Mouse (Mus musculus) kidney, adult 2 months (tissue): Measurements from ENCODE around the gene Pip4k2c. TPM values are rescaled to one million over a fixed set of nuclear protein-coding genes. Genes with fewer than 3 reads are reported as not detected.
A peak's percentile ranks its signal among the peaks of the same experiment; 100 is the strongest.

ENCODE experiments used
- DNase-seq: peaks from one replicate; pipeline ENCODE4 v3.0.0; 2021
- H3K27ac ChIP-seq: fragments of 200-500 bp; 2 replicates; pipeline ENCODE4 v1.5.1; 2012; ENCODE audit warnings: low read depth, low read length, control low read depth, inconsistent platforms; ENCODE audit not compliant: insufficient read depth
- H3K27me3 ChIP-seq: fragments of 200-500 bp; replicated peaks from 2 replicates; pipeline ENCODE4 v1.6.1; 2012; ENCODE audit warnings: mild to moderate bottlenecking, moderate library complexity, low read length, inconsistent platforms; ENCODE audit not compliant: control insufficient read depth, insufficient read depth
- H3K36me3 ChIP-seq: fragments of 200-500 bp; 2 replicates; pipeline ENCODE4 v1.6.1; 2012; ENCODE audit warnings: mild to moderate bottlenecking, moderate library complexity, low read length, inconsistent platforms; ENCODE audit not compliant: control insufficient read depth, insufficient read depth
- H3K4me1 ChIP-seq: fragments of 200-500 bp; 2 replicates; pipeline ENCODE4 v1.6.1; 2011; ENCODE audit warnings: low read length; ENCODE audit not compliant: control insufficient read depth, insufficient read depth
- H3K4me3 ChIP-seq: fragments of 200-500 bp; 2 replicates; pipeline ENCODE4 v1.5.1; 2011; ENCODE audit warnings: mild to moderate bottlenecking, low read depth, low read length, control low read depth; ENCODE audit not compliant: insufficient read depth
- CTCF ChIP-seq: fragments of 200-500 bp; conservative IDR thresholded peaks from 2 replicates; pipeline ENCODE4 v1.5.1; 2011; ENCODE audit warnings: low read depth, mild to moderate bottlenecking, control low read depth, low read length, moderate library complexity, mixed read lengths; ENCODE audit not compliant: insufficient read depth, insufficient read length
- POLR2A ChIP-seq: fragments of 200-500 bp; IDR thresholded peaks from one replicate; pipeline ENCODE4 v1.6.1; 2011; ENCODE audit warnings: low read depth, low read length, control low read depth
- WGBS: fragments of 180-500 bp; shearing (Covaris S2); methylation state at CpG from one replicate; pipeline ENCODE4 v1.1.7; 2018; 5-methylcytosine and 5-hydroxymethylcytosine counted together
- polyA plus RNA-seq: library from polyadenylated mRNA; depleted of rRNA; stranded (reverse); fragments of >200 nt; gene quantifications from 2 replicates; pipeline ENCODE4 v1.2.3, GENCODE M21; 2012

Gene Pip4k2c
- polyA plus RNA-seq, 1 experiment = 116 TPM

DNA sequence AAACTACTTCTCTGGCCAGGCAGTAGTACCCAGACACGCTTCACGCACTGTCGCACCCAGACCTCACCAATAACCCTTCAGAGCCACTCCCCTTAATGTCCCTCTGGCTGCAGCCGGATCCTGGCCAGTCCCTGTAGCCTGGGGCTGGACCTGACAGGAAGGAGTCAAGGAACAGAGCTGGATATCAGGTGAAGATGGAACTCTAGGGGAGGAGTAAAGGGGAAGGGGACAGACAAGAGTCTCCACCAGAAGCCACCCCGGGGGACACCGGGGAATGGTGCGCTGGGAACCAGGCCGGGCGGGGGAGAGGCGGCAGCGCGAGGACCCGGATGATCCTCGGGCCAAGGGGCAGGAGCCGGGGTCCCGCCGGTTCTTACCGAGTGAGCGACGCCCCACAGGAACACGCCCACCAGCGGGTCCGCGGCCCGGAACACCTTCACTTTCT lies 402 bp downstream of the Pip4k2c start:
- WGBS = under 1% methylated on average over 25 of the region's 25 CpGs
- no peak for TF ChIP-seq POLR2A
- no peak for TF ChIP-seq CTCF
- Histone ChIP-seq H3K4me1 (peaks cover 8% of the 10 kb centered on the region; the same call in 1 of the 2 replicates), H3K27ac (peak overlapping the region; percentile 77), H3K27me3 (no peaks in the 10 kb centered on the region), H3K36me3 (no peaks in the 10 kb centered on the region), H3K4me3 (peak overlapping the region; percentile 59)
- DNase-seq = peak; percentile 94

DNA sequence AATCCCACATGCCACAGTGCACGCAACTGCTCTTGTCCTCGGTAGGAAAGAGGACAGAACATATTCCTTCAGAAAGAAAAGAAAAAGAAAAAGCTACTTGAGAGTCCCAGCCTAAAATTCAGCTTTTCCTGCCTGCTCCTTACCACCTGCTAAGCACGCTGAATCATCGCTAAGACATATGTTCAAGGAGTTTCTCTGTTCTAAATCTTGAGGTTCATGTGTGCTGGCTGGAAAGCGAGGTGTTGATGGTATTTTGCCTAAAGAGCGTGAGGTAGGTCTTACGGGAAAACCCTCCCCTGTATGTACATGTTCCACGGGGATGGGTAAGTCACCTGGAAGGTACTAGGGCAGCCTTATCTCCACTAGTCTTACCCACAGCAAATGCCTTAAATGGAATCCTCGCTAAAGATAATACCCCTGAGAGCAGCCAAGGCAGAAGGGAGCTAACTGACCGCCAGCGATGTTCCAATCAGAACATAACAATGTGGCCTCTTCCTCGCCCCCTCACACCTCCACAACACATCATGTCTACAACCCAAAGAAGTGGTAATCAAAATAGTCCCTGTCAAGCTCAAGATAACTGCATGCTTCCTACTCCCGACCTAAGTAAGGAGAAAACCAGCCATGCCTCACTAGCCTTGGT lies 1.3 kb downstream of the Pip4k2c start:
- H3K4me3 ChIP-seq = peak overlapping the region; percentile 59
- 72% methylated on average over 13 of the region's 13 CpGs for whole genome bisulfite sequencing
- TF ChIP-seq CTCF (no peak), POLR2A (no peak)
- peak overlapping the region; percentile 77 for H3K27ac ChIP-seq
- no peaks in the 10 kb centered on the region for H3K36me3 ChIP-seq
- DNase-seq = no peak
- H3K4me1 ChIP-seq = peaks cover 8% of the 10 kb centered on the region; the same call in 1 of the 2 replicates
- no peaks in the 10 kb centered on the region for H3K27me3 ChIP-seq

DNA sequence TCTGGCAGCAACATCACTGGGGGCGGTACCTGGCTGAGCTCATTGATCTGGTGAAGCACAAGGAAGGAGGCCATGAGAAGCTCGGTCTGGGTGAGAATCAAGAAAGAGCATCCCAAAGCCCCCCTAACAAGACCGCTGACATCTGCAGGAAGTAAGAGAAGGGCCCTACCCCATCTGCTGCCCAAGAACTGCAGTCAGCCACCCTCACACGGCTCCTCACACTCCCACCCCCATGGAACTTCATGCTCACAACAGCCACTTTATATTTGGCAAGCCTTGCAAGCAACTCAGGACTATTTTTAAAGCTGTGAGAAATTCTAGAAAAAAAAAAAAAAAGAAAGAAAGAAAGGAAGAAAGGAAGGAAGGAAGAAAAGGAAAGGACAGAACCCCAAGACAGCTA lies 2.5 kb downstream of the Pip4k2c start:
- TF ChIP-seq CTCF (no peak), POLR2A (no peak)
- WGBS = 67% methylated on average over 4 of the region's 4 CpGs
- Histone ChIP-seq H3K4me3 (no peak overlapping the region), H3K27me3 (no peaks in the 10 kb centered on the region), H3K36me3 (peaks cover 1% of the 10 kb centered on the region; the same call in 1 of the 2 replicates), H3K4me1 (peaks cover 8% of the 10 kb centered on the region; the same call in 1 of the 2 replicates), H3K27ac (no peak overlapping the region)
- DNase-seq = no peak

DNA sequence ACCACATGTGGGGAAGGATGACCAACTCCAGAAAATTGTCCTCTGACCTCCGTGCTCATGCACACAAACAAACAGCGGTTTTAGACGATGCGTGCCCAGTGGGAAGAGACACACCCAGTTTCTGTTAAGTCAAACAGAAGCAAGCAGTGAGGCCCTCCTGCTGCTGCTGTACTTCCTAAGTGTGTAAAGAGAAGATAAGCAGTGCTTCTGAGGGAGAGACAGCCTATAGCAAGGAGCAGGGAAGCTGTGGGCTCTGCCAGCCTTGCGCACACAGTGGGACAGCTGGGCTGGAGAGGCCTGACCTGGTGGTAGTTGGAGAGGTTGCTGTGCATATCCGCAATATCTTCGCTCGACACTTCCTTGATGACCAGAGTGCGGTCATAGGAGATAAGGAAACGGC lies 6.0 kb downstream of the Pip4k2c start:
- Histone ChIP-seq H3K4me3 (no peak overlapping the region), H3K4me1 (peaks cover 5% of the 10 kb centered on the region; the same call in 1 of the 2 replicates), H3K27ac (no peak overlapping the region), H3K27me3 (no peaks in the 10 kb centered on the region), H3K36me3 (peaks cover 3% of the 10 kb centered on the region)
- no peak for DNase-seq
- no peak for TF ChIP-seq POLR2A
- 81% methylated on average over 10 of the region's 10 CpGs for WGBS

DNA sequence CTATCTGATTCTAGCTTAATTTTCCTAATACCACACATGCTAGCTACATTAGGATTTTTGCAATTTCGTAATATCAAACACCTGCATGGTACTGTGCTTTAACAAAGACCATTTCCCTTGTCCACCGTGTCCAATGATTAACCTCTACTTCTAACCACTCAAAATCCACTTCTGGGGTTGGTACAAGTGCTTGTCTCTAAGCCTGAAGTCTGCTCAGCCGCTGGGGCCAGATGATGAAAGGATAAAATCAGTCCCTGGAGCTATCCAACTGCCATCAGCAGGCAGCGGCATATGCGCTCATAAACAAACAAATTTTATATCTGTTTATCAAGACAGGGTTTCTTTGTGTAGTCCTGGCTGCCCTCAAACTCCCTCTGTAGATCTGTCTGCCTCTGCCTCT lies 6.8 kb downstream of the Pip4k2c start:
- DNase-seq = no peak
- H3K27me3 ChIP-seq = no peaks in the 10 kb centered on the region
- no peak overlapping the region for H3K4me3 ChIP-seq
- no peaks in the 10 kb centered on the region for H3K4me1 ChIP-seq
- no peak overlapping the region for H3K27ac ChIP-seq
- H3K36me3 ChIP-seq = peaks cover 3% of the 10 kb centered on the region
- TF ChIP-seq POLR2A (no peak), CTCF (no peak)
- 85% methylated on average over 5 of the region's 5 CpGs for WGBS

DNA sequence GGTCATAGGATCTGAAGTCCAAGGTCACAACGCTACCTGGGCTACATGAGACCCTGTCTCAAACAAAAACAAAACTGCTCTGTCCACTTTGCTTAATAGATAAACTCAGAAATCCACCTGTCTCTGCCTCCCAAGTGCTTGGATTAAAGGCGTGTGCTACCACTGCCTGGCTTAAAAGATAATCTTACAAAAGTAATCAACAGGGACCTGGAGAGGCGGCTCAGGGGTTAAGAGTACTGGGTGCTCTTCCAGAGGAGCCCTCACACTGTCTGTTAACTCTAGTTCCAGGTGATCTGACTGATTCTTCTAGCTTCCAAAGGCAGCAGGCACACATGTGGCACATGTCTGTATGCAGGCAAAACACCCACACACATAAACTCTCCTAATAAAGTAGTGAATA lies 8.3 kb downstream of the Pip4k2c start:
- 88% methylated on average over 3 of the region's 3 CpGs for WGBS
- TF ChIP-seq CTCF (no peak), POLR2A (no peak)
- Histone ChIP-seq H3K4me3 (no peak overlapping the region), H3K27me3 (no peaks in the 10 kb centered on the region), H3K27ac (no peak overlapping the region), H3K4me1 (peaks cover 5% of the 10 kb centered on the region; the same call in 1 of the 2 replicates), H3K36me3 (peaks cover 3% of the 10 kb centered on the region)
- no peak for DNase-seq

DNA sequence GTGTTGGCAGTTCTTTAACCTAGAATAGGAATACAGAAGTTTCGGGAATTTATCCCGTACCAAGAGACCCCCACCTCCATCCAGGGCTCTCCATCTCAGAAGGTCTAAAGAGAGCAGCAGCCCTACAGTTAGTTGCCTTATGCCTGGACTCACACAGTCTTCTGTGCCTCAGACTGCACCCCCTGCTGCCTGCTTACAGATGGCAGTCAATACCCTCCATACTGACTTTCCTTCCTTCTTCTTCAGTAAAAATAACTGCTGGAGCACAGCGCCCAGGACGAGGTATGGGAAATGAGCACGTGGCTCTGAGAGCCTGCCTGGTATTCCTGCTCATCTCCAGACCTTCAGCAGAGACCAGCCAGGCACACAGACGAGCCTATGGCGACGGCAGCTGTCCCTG lies 11.1 kb downstream of the Pip4k2c start:
- Histone ChIP-seq H3K4me3 (no peak overlapping the region), H3K4me1 (peaks cover 9% of the 10 kb centered on the region; the same call in 1 of the 2 replicates), H3K27me3 (no peaks in the 10 kb centered on the region), H3K27ac (no peak overlapping the region), H3K36me3 (peaks cover 3% of the 10 kb centered on the region)
- TF ChIP-seq POLR2A = no peak
- no peak for TF ChIP-seq CTCF
- no peak for DNase-seq
- WGBS = 85% methylated on average over 8 of the region's 8 CpGs
